Mouse (Mus musculus) CD4-positive, CD25-positive, alpha-beta regulatory T cell, adult 2 months (primary cell): ENCODE measurements at regions not wholly inside any gene's neighbourhood (a gene's known extent, or its start where the extent isn't known, plus 50 kb on each side); places are given as distances from the start of the nearest gene placed in this dataset.

Experiments
- DNase-seq: peaks from one replicate; pipeline ENCODE4 v3.0.0-alpha.2; 2012; ENCODE audit warnings: low read depth, low spot score

DNA sequence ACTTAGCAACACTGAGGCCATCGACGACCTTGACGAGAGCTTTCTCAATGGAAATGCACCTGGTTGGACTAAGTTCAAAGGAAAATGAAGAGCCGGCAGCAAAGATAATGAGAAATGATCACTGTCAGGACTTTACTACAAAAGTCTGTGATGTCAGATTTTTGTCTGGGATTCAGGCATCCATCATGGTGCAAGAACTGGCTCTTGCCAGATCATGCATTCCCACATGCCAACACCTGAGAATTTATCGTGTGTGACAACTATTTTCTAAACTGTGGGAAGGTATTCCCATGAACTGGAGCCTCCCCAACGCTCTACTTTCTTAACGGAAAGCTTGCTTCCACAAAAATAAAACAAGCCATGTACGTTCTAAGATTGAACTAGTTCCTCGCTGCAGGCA, 58.1 kb downstream of the Irx6 start:
- no peak for DNase-seq

DNA sequence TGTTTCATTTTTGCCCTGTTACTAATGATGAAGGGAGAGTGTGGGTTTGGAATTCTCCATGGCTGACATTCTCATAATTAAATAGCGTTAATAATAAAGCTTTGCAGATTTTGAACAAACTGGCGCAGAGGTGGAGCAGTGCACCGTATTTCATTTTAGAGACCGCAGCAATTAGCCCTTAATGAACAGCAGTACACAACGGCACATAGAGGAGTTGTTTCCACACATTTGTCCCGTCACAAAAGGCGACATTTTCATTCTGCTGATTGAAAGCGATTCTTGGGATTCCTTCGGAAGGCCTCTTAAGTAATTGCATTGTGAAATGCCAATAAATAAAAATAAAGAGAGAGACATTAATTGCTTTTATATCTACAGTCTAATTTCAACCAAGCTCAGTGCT, 61.6 kb downstream of the Irx6 start:
- no peak for DNase-seq

DNA sequence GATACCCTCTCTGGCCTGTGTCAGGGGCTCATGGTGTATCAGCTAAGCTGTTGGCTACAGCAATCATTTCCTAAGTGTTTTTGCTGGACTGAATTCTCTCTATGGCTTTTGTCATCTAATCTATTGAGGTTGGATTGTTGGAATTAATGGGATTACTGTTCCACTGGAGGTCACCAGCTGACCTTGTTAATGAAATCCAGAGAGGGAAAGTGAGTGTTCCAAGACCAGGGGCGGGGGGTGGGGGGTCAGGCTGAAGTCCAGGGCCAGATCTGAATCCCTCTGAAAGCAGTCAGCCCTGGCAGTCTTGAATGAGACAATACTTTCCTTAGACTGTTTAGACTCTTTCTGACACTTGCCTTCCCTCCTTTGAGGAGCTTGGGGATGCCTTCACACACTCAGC, 64.0 kb downstream of the Irx6 start:
- DNase-seq: no peak

DNA sequence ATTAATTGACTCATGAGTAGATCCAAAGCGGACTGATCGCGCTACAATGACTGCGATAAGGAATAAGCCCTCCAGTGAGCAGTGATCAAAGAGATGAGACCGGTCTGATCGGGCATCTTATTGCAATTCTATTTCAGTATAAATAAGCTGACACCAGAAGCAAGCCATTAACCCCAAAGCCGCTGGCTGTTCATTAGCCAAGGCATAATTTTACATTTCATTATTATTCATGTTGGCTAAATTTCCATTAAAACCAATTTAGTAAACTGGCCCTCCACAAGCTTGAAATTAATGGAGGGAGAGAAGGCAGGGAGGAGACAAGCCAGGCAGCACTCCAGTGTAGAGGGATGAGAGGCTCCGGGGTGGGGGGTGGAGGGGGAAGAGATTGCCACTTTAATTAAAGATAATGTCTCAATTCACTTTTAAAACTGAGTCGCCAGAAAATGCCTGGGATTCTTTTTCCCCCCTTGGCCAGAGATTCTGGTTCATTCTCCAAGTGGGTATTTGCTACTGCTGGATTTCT, 66.3 kb downstream of the Irx6 start:
- DNase-seq: no peak

DNA sequence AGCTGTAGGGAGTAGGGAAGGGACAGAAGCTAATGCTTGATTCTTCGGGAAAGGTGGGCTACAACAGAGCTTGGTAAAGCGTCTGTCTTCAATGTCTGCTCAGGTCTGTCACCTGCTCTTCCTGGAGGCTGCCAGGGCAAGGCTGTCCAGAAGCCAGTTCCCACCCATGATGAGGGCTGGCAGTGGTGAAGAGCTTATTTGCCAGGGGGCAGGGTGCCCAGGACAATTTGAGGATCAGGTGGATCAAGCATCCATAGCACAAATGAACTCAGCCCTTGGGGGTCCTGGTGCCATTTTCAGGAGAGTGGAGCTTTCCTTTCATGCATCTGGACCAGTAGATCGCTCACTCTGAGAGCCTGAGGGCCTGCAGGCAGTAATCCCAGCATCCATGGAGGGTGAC, 67.7 kb downstream of the Irx6 start:
- no peak for DNase-seq

DNA sequence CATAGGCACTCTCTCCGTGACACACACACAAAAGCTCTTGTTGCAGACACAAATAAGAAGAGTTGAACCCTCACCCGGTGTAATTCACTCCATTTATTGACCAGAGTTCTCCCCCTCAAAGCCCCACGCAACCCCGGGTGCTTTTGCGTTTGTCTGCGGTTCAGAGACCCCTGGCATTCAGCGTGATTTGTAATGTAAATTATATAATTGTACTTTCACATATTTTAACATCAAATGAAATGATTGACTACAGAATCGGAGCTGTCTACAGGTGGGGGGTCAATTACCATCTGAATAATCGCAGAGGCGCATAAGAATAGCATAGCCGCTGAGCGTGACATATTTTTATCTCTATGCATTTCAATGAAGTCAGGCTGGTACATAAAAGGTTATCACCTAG, 69.0 kb downstream of the Irx6 start:
- DNase-seq: no peak

DNA sequence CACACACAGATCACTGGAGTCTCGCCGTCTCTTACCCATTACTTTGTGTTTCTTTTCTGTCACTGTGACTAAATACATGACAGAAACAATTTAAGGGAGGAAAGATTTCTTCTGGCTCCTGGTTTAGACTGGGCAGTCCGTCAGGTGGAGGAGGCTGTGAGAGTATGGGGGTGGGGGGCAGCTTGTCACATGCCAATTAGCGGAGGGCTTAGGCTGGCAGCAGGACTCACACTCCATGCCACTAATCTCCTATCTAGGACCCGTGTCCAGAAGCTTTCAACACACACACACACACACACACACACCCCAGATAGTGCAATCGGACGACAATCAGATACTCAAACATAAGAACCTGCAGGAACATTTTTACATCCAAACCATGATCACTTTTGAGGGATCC, 73.0 kb downstream of the Irx6 start:
- DNase-seq: no peak

DNA sequence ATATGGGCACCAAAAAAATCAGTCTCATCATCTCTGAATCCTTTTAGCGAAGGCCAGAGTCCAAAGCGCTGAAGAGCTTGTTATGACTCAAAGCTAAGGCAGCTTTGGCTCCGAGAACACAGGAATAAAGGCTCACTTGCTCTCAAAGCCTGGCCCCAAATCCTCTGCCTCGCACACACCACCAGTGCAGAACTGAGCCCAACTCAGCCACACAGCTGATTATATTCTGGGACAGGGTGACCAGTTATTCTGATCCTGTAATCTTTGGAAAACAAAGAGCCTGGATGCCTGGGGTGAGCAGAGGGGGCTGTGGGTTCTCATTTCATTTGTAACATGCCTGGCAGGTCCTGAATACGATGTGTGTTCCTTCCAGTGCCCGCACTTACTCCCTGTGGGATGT, 73.9 kb downstream of the Irx6 start:
- no peak for DNase-seq

DNA sequence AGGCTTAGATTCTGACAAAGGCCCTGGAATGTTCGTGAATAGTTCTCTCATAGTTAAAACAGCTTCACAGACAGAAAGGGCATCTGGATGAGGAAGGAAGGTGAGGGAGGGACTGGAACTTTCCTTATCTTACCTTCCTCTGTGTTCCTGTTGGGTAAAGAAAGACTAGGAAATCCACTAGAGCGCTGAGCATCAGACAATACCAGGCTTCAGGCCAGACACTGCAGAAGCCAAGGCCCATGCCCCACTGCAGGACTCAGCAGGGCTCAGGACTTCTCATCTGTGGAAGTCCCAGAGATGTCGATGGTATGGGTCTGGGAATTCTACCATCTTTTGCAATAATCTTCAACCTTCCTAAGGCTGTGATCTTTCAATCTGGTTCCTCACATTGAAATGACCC, 67.2 kb upstream of the Mmp2 start:
- no peak for DNase-seq

DNA sequence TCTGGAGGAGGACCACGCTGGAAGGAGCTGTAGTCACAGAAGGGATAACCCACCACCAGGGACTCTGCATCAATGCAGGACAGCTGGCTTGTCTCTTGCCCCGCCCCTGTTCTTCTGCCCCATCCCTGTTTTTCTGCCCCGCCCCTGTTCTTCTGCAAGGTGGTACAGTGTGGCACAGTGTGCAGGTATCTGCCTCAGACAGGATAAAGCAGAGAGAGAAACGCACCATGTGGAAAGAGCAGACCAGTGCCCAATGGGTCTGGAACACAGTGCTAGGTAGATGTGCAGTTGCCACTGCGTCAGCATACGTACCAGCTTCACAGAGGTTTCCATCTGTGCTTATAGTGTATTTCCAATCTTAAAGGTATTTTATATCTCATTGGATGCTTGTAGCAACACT, 66.2 kb upstream of the Mmp2 start:
- no peak for DNase-seq

DNA sequence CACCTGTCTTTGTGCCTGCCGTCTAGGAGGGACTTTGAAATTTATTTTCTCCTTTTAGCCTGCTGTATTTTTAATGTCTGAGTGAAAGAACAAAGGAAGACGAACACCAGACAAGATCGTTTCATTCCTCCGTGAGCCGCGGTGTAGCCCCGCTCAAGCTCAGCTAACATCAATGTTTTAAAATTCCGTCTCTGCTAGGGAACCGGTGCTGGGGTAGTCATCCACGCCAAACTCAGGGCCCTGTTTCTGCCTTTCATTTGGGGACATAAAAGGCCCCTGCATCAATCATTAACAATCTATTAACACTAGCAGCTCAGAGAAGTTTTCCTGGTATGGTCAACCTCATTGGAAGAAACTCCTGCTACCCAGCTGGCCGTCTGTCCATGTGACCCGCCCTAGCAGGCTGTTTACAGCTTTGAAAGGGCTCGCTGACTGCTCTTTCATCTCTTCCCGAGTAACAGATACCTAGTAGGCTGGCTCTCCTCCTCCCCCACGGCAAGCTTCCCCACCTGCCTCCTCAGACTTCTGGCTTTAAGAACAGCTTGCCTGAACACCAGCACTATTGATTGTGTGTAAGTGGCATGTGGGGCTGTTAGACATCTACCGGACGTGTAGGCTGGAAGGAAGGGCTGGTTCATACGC, 65.0 kb upstream of the Mmp2 start:
- no peak for DNase-seq

DNA sequence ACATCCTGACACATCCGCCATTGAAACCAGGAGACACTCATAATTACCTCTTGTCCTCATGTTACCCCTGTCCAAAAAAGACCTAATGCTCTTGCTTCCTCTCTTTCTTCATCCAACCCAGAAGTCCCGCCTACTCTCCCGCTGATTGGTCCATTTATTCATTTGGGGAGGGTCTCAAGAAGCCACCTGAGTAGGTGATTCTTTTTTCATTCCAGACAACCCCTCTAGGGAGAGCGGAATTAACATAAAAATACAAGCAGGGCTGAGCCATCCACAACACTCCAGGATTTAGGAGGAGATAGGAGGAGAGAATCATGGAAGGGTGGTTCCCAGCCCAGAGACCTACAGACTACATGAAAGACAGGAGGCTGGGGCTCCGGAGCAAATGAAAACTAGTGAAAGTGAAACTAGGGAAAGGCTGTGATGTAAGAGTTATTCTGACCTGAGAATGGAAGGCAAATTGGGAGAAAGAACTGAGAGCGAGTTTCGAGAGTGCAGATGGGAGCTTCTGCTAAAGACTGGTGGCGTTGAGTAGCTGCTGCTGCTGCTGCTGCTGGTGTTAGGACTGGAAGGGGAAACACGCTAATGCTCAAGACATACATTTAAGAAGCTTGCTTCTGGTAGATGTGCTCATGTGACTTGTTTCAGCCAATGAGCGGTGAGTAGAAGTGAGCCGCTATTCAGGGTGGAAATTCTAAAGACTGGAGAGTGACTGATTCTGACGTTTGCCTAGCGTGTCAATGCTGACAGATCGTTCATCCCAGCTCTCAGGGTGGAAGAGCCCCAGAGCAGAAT, 55.0 kb upstream of the Mmp2 start:
- peak; percentile 6 for DNase-seq

DNA sequence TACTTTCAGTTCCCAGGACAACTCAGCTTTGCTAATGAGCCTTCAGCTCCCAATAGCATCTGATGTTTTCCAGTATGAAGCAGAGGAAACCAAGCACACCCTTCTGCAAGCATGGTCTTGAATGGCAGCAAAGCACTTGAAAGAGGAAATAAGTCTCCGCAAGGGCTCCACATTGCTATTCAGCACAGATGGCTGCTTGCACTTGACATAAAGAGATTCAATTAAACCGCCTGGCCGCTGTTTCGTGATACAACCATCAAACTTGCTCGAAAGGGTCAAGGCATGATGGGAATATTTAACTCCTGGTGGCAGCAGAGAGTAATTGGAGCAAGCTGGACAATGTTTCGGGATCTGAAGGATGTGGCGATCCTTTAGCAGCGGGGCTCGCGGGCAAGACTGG, 54.3 kb upstream of the Mmp2 start:
- DNase-seq: no peak

DNA sequence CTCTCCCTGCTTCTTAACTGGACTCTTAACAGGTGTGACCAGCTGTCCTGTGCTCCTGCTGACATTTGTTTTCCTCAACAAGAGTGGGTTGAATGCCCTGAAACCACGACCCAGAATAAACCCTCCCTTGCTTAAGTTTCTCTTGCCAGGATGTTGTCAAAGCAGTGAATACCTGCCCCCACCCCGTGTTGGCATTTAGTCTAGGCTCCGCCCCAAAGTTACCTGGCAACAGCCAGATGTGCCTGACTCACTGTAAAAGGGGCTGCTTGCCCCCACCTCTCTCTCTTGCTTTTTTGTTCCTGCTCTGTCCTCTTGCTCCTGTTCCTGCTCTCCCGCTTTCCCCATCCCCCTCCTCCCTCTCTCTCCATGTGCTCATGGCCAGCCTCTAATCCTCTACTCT, 51.9 kb upstream of the Mmp2 start:
- no peak for DNase-seq

DNA sequence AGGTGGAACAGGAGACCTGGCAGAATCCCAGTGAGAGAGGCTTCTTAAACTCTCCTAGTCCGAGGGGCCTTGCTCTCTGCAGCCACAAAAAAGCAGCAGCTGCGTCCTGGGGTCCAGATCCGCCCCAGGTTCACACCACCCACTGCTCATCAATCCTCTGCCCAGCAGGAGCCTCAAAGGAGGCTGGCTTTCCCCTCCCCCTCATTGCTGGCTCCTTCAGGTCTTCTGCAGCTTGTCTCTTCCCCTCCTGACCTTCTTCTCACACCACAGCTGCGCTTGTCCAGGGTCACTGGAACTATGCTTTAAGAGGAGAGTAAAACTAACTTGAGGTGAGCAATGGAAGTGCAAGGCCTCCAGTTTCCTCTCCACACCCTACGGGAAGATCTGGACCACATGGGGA, 50.0 kb upstream of the Mmp2 start:
- DNase-seq: no peak
